Mouse (Mus musculus): ENCODE results near the gene Qprt. TPM values are rescaled to one million over a fixed set of nuclear protein-coding genes. Genes with fewer than 3 reads are reported as not detected.

Qprt gene
- total and polyA plus RNA-seq, 2 experiments from 2014 or later, result 1.8 to 1.9 TPM

- Histone ChIP-seq H3K4me2 (ENCODE audit: low read depth, low read length, poor library complexity, severe bottlenecking) (peak overlapping the region; percentile 33), H3K36me3 (ENCODE audit: insufficient read depth, low read length) (no peaks in the 10 kb centered on the region), H3K4me3 (ENCODE audit: low read depth, low read length) (peak overlapping the region; percentile 3; the same call in 1 of the 2 replicates), H3K27me3 (ENCODE audit: insufficient read depth, low read length) (no peaks in the 10 kb centered on the region), H3K4me1 (ENCODE audit: insufficient read depth, low read length) (no peaks in the 10 kb centered on the region), H3K9me3 (ENCODE audit: low read length) (no peaks in the 10 kb centered on the region), H3K27ac (ENCODE audit: low read depth, low read length) (peak overlapping the region; percentile 62; the same call in 1 of the 2 replicates), H3K9ac (replicated peaks; ENCODE audit: low read length, poor library complexity, severe bottlenecking) (0 out of 2 replicates have a peak overlapping the region, but pooled peaks have one; percentile 14)
- 15% methylated on average over 17 of the region's 17 CpGs for WGBS
- DNase-seq (ENCODE audit: low spot score) (peak; percentile 92), ATAC-seq (ENCODE audit: low FRiP score) (peak; percentile 67)
- TF ChIP-seq CTCF (IDR thresholded peaks at IDR 0.05), result peak; percentile 93
These were observed 17.3 kb downstream of the Qprt start for GRCm38 (mm10) chr7:127104560-127105332.

- Histone ChIP-seq H3K4me3 (ENCODE audit: low read depth, low read length) (no peak overlapping the region), H3K36me3 (ENCODE audit: insufficient read depth, low read length) (no peaks in the 10 kb centered on the region), H3K9ac (replicated peaks; ENCODE audit: low read length, poor library complexity, severe bottlenecking) (no peak overlapping the region), H3K27ac (ENCODE audit: low read depth, low read length) (peak overlapping the region; percentile 62), H3K4me2 (ENCODE audit: low read depth, low read length, poor library complexity, severe bottlenecking) (no peak overlapping the region), H3K9me3 (ENCODE audit: low read length) (no peaks in the 10 kb centered on the region), H3K27me3 (ENCODE audit: insufficient read depth, low read length) (no peaks in the 10 kb centered on the region), H3K4me1 (ENCODE audit: insufficient read depth, low read length) (no peaks in the 10 kb centered on the region)
- peak; percentile 34; the same call in 1 of the 2 replicates for TF ChIP-seq CTCF (IDR thresholded peaks at IDR 0.05)
- no peak for DNase-seq (ENCODE audit: low spot score)
- WGBS, result 70% methylated on average over 6 of the region's 6 CpGs
- ATAC-seq (ENCODE audit: low FRiP score), result no peak
These were observed 18.1 kb downstream of the Qprt start for GRCm38 (mm10) chr7:127103960-127104359.

DNA sequence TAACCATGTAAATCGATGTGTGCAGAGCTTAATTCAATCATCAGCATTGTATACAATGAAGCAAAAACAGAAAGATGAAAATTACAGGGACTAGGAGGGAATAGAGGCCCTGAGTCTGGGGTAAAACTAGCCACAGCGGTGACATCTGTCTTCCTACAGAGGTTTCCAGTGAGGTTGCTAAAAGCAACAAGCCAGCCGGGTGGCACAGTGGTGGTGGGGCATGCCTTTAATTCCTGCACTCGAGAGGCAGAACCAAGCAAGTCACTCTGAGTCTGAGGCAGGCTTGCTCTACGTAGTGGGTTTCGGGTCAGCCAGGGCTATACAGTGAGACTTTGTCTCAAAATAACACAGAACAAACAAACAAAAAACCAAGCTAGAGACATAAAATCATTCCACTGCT, 19.9 kb downstream of the Qprt start:
- Histone ChIP-seq H3K9me3 (ENCODE audit: low read length) (no peaks in the 10 kb centered on the region), H3K9ac (replicated peaks; ENCODE audit: low read length, poor library complexity, severe bottlenecking) (no peak overlapping the region), H3K4me3 (ENCODE audit: low read depth, low read length) (no peak overlapping the region), H3K27ac (ENCODE audit: low read depth, low read length) (no peak overlapping the region), H3K4me2 (ENCODE audit: low read depth, low read length, poor library complexity, severe bottlenecking) (no peak overlapping the region), H3K27me3 (ENCODE audit: insufficient read depth, low read length) (no peaks in the 10 kb centered on the region), H3K36me3 (ENCODE audit: insufficient read depth, low read length) (no peaks in the 10 kb centered on the region), H3K4me1 (ENCODE audit: insufficient read depth, low read length) (no peaks in the 10 kb centered on the region)
- WGBS, result 76% methylated on average over 6 of the region's 6 CpGs
- ATAC-seq (ENCODE audit: low FRiP score) (no peak), DNase-seq (ENCODE audit: low spot score) (no peak)
- TF ChIP-seq CTCF (IDR thresholded peaks at IDR 0.05), result no peak

DNA sequence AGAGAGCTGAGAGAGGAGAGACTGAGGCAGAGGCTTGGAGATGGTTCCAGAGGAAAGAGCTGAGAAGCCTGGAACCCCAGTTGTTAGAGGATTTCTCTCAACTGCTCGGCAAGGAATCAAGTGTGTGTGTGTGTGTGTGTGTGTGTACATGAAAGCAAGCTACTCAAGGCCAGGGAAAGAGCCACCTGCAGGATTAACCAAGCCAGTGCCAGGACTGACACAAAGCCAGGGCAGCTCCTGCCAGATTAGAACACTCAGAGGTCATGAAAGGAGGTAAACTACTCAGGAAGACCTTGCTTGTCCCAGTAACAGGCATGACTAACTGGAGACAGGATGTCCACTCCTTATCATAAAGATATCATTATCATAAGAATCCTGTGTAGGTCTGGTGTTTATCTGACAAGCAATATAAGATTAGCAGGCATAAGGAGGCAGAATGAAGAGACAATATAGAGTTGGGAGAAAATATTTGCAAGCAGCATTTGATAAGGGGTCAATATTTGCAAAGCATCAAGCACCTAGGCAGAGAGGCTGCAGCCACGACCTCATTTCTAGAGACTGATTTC, 20.5 kb downstream of the Qprt start:
- 42% methylated on average over 2 of the region's 2 CpGs for WGBS
- H3K27me3 ChIP-seq (ENCODE audit: insufficient read depth, low read length), result no peaks in the 10 kb centered on the region
- H3K27ac ChIP-seq (ENCODE audit: low read depth, low read length), result no peak overlapping the region
- 0 out of 2 replicates have a peak, but pooled peaks have one; percentile 5 for TF ChIP-seq CTCF (IDR thresholded peaks at IDR 0.05)
- no peaks in the 10 kb centered on the region for H3K36me3 ChIP-seq (ENCODE audit: insufficient read depth, low read length)
- no peaks in the 10 kb centered on the region for H3K4me1 ChIP-seq (ENCODE audit: insufficient read depth, low read length)
- H3K9me3 ChIP-seq (ENCODE audit: low read length), result no peaks in the 10 kb centered on the region
- DNase-seq (ENCODE audit: low spot score), result no peak
- no peak overlapping the region for H3K9ac ChIP-seq (replicated peaks; ENCODE audit: low read length, poor library complexity, severe bottlenecking)
- H3K4me2 ChIP-seq (ENCODE audit: low read depth, low read length, poor library complexity, severe bottlenecking), result no peak overlapping the region
- no peak for ATAC-seq (ENCODE audit: low FRiP score)
- no peak overlapping the region for H3K4me3 ChIP-seq (ENCODE audit: low read depth, low read length)

DNA sequence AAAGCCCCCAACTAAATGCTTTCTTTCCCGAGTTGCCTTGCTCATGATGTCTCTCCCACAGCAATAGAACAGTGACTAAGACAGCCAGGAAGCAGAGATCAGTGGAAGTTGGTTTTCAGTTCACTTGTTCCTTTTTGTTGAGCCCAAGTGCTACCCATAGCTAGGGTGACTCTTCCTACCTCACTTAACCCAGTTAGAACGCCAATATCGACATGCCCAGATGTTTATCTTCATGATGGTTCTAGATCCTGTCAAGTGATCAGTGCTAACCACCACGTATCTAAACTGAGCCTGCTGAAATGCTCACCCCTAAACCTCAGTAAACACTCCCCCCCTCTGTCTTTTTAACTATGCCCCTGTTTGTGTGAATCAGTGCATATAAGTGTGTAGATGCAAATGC, 22.5 kb downstream of the Qprt start:
- no peaks in the 10 kb centered on the region for H3K27me3 ChIP-seq (ENCODE audit: insufficient read depth, low read length)
- no peaks in the 10 kb centered on the region for H3K9me3 ChIP-seq (ENCODE audit: low read length)
- no peaks in the 10 kb centered on the region for H3K4me1 ChIP-seq (ENCODE audit: insufficient read depth, low read length)
- WGBS, result 86% methylated on average over 4 of the region's 4 CpGs
- H3K4me2 ChIP-seq (ENCODE audit: low read depth, low read length, poor library complexity, severe bottlenecking), result no peak overlapping the region
- ATAC-seq (ENCODE audit: low FRiP score), result no peak
- H3K4me3 ChIP-seq (ENCODE audit: low read depth, low read length), result no peak overlapping the region
- no peak overlapping the region for H3K27ac ChIP-seq (ENCODE audit: low read depth, low read length)
- TF ChIP-seq CTCF (IDR thresholded peaks at IDR 0.05), result no peak
- no peak overlapping the region for H3K9ac ChIP-seq (replicated peaks; ENCODE audit: low read length, poor library complexity, severe bottlenecking)
- H3K36me3 ChIP-seq (ENCODE audit: insufficient read depth, low read length), result no peaks in the 10 kb centered on the region
- no peak for DNase-seq (ENCODE audit: low spot score)

- Histone ChIP-seq H3K9me3 (ENCODE audit: low read length) (no peaks in the 10 kb centered on the region), H3K9ac (replicated peaks; ENCODE audit: low read length, poor library complexity, severe bottlenecking) (no peak overlapping the region), H3K27me3 (ENCODE audit: insufficient read depth, low read length) (no peaks in the 10 kb centered on the region), H3K4me1 (ENCODE audit: insufficient read depth, low read length) (no peaks in the 10 kb centered on the region), H3K4me2 (ENCODE audit: low read depth, low read length, poor library complexity, severe bottlenecking) (no peak overlapping the region), H3K27ac (ENCODE audit: low read depth, low read length) (no peak overlapping the region), H3K36me3 (ENCODE audit: insufficient read depth, low read length) (no peaks in the 10 kb centered on the region), H3K4me3 (ENCODE audit: low read depth, low read length) (no peak overlapping the region)
- ATAC-seq (ENCODE audit: low FRiP score) (no peak), DNase-seq (ENCODE audit: low spot score) (no peak)
- 90% methylated on average over 4 of the region's 4 CpGs for WGBS
- no peak for TF ChIP-seq CTCF (IDR thresholded peaks at IDR 0.05)
These were observed 23.1 kb downstream of the Qprt start for GRCm38 (mm10) chr7:127098950-127099349.

Measured in midbrain, postnatal 0 days (tissue).